Mouse (Mus musculus) lung, postnatal 0 days (tissue): ENCODE results near the gene Rbm45.

Experiments
- CTCF ChIP-seq: IDR thresholded peaks from 2 replicates; pipeline ENCODE4 v1.5.1; 2016; ENCODE audit warnings: antibody characterized with exemption, mild to moderate bottlenecking
- EP300 ChIP-seq: IDR thresholded peaks from 2 replicates; pipeline ENCODE4 v1.6.1; 2016; ENCODE audit warnings: antibody characterized with exemption, mild to moderate bottlenecking, control low read depth

GRCm38 (mm10) chr2:76324463-76324862 lies 45.3 kb upstream of the Rbm45 start:
- no peak for TF ChIP-seq CTCF
- no peak for TF ChIP-seq EP300
